Mouse (Mus musculus) embryonic facial prominence, embryonic 13.5 days (tissue): Measurements from ENCODE around the gene 1700001C02Rik. TPM values are rescaled to one million over a fixed set of nuclear protein-coding genes. Genes with fewer than 3 reads are reported as not detected.

Experiments used
- ATAC-seq: fragments of 200-750 bp; cut with Nextera tagmentation; 2 replicates; pipeline ENCODE4 v1.8.0; 2017; ENCODE audit warnings: low read depth; ENCODE audit not compliant: insufficient number of reproducible peaks, insufficient read depth, low FRiP score, low TSS enrichment
- H3K27ac ChIP-seq: fragments of 300-500 bp; sonication (generic); 2 replicates; pipeline ENCODE4 v1.5.1; 2015; ENCODE audit warnings: moderate library complexity, mild to moderate bottlenecking, inconsistent platforms
- H3K27me3 ChIP-seq: fragments of 300-500 bp; sonication (generic); 2 replicates; pipeline ENCODE4 v1.6.1; 2015; ENCODE audit warnings: mild to moderate bottlenecking, inconsistent platforms
- H3K36me3 ChIP-seq: fragments of 300-500 bp; sonication (generic); 2 replicates; pipeline ENCODE4 v1.6.1; 2015; ENCODE audit warnings: mild to moderate bottlenecking, inconsistent platforms
- H3K4me1 ChIP-seq: fragments of 300-500 bp; sonication (generic); 2 replicates; pipeline ENCODE4 v1.6.1; 2015; ENCODE audit warnings: inconsistent platforms
- H3K4me2 ChIP-seq: fragments of 300-500 bp; sonication (generic); 2 replicates; pipeline ENCODE4 v1.6.1; 2015; ENCODE audit warnings: moderate library complexity, mild to moderate bottlenecking, inconsistent platforms
- H3K4me3 ChIP-seq: fragments of 300-500 bp; sonication (generic); 2 replicates; pipeline ENCODE4 v1.5.1; 2015; ENCODE audit warnings: mild to moderate bottlenecking, inconsistent platforms
- H3K9ac ChIP-seq: fragments of 300-500 bp; sonication (generic); 2 replicates; pipeline ENCODE4 v1.6.1; 2015; ENCODE audit warnings: mild to moderate bottlenecking, inconsistent platforms
- H3K9me3 ChIP-seq: fragments of 300-500 bp; sonication (generic); 2 replicates; pipeline ENCODE4 v1.6.1; 2016; ENCODE audit warnings: inconsistent platforms
- WGBS: fragments of 180-500 bp; shearing (Covaris S2); methylation state at CpG from one replicate; pipeline ENCODE4 v1.1.7; 2015; ENCODE audit warnings: mixed read lengths; 5-methylcytosine and 5-hydroxymethylcytosine counted together
- polyA plus RNA-seq: library from polyadenylated mRNA; unstranded; fragments of >200 nt; fragmentation: Nextera tagmentation; extraction: Ambion mirVana; gene quantifications from 2 replicates; pipeline ENCODE4 v1.2.1, GENCODE M21; 2015

Gene 1700001C02Rik
- polyA plus RNA-seq = not detected in 2 replicates

GRCm38 (mm10) chr5:30465861-30466260 is at the start of gene 1700001C02Rik:
1700001C02Rik (plus strand) TSS chr5:30466047.
- peak within 1 kb of the TSS; percentile 27 for H3K4me3 ChIP-seq
- peaks cover 23% of the 10 kb centered on the region for H3K4me1 ChIP-seq
- H3K27me3 ChIP-seq = peaks cover 46% of the 10 kb centered on the region
- H3K27ac ChIP-seq = no peak within 1 kb of the TSS
- no peak for ATAC-seq
- 18% methylated on average over 21 of the region's 21 CpGs for WGBS
- no peaks in the 10 kb centered on the region for H3K36me3 ChIP-seq
- 0 out of 2 replicates have a peak within 1 kb of the TSS, but pooled peaks have one; percentile 27 for H3K9ac ChIP-seq
- no peaks in the 10 kb centered on the region for H3K9me3 ChIP-seq
- peak within 1 kb of the TSS; percentile 58 for H3K4me2 ChIP-seq

GRCm38 (mm10) chr5:30416665-30417064 is 49.2 kb upstream of the 1700001C02Rik start:
- Histone ChIP-seq H3K27me3 (no peaks in the 10 kb centered on the region), H3K9me3 (no peaks in the 10 kb centered on the region), H3K36me3 (no peaks in the 10 kb centered on the region), H3K9ac (no peak overlapping the region), H3K4me3 (no peak overlapping the region), H3K4me2 (no peak overlapping the region), H3K27ac (no peak overlapping the region), H3K4me1 (no peaks in the 10 kb centered on the region)
- ATAC-seq = no peak
- 42% methylated on average over 5 of the region's 5 CpGs for WGBS

- no peak overlapping the region for H3K4me3 ChIP-seq
- no peaks in the 10 kb centered on the region for H3K36me3 ChIP-seq
- peaks cover 8% of the 10 kb centered on the region; the same call in 1 of the 2 replicates for H3K4me1 ChIP-seq
- no peak overlapping the region for H3K27ac ChIP-seq
- ATAC-seq = no peak
- WGBS = 86% methylated on average over 4 of the region's 4 CpGs
- H3K9ac ChIP-seq = no peak overlapping the region
- no peaks in the 10 kb centered on the region for H3K27me3 ChIP-seq
- H3K9me3 ChIP-seq = no peaks in the 10 kb centered on the region
- no peak overlapping the region for H3K4me2 ChIP-seq
Measured at GRCm38 (mm10) chr5:30423121-30423520, 42.7 kb upstream of the 1700001C02Rik start.

- H3K27ac ChIP-seq = no peak overlapping the region
- no peaks in the 10 kb centered on the region for H3K9me3 ChIP-seq
- no peak overlapping the region for H3K9ac ChIP-seq
- H3K4me3 ChIP-seq = no peak overlapping the region
- no peaks in the 10 kb centered on the region for H3K27me3 ChIP-seq
- 18% methylated on average over 8 of the region's 8 CpGs for WGBS
- no peaks in the 10 kb centered on the region for H3K36me3 ChIP-seq
- H3K4me1 ChIP-seq = peaks cover 8% of the 10 kb centered on the region; the same call in 1 of the 2 replicates
- no peak overlapping the region for H3K4me2 ChIP-seq
- no peak for ATAC-seq
Measured at GRCm38 (mm10) chr5:30423572-30424244, 42.1 kb upstream of the 1700001C02Rik start.

GRCm38 (mm10) chr5:30427406-30427805 is 38.4 kb upstream of the 1700001C02Rik start:
- no peak overlapping the region for H3K4me2 ChIP-seq
- H3K4me1 ChIP-seq = peaks cover 8% of the 10 kb centered on the region; the same call in 1 of the 2 replicates
- H3K9ac ChIP-seq = no peak overlapping the region
- H3K9me3 ChIP-seq = no peaks in the 10 kb centered on the region
- H3K27ac ChIP-seq = no peak overlapping the region
- ATAC-seq = no peak
- no peaks in the 10 kb centered on the region for H3K36me3 ChIP-seq
- 67% methylated on average over 6 of the region's 6 CpGs for WGBS
- H3K27me3 ChIP-seq = no peaks in the 10 kb centered on the region
- H3K4me3 ChIP-seq = no peak overlapping the region

- Histone ChIP-seq H3K9me3 (no peaks in the 10 kb centered on the region), H3K4me1 (no peaks in the 10 kb centered on the region), H3K36me3 (no peaks in the 10 kb centered on the region), H3K9ac (no peak overlapping the region), H3K27me3 (no peaks in the 10 kb centered on the region), H3K27ac (no peak overlapping the region), H3K4me3 (no peak overlapping the region), H3K4me2 (no peak overlapping the region)
- 43% methylated on average over 2 of the region's 2 CpGs for WGBS
- ATAC-seq = no peak
Measured at GRCm38 (mm10) chr5:30438931-30439330, 26.9 kb upstream of the 1700001C02Rik start.

GRCm38 (mm10) chr5:30440308-30440906 is 25.4 kb upstream of the 1700001C02Rik start:
- WGBS = 88% methylated on average over 8 of the region's 8 CpGs
- no peak for ATAC-seq

GRCm38 (mm10) chr5:30442196-30442595 is 23.7 kb upstream of the 1700001C02Rik start:
- 63% methylated on average over 5 of the region's 5 CpGs for WGBS
- ATAC-seq = no peak
- Histone ChIP-seq H3K4me3 (no peak overlapping the region), H3K4me2 (no peak overlapping the region), H3K9ac (no peak overlapping the region), H3K36me3 (no peaks in the 10 kb centered on the region), H3K9me3 (no peaks in the 10 kb centered on the region), H3K27me3 (no peaks in the 10 kb centered on the region), H3K4me1 (no peaks in the 10 kb centered on the region), H3K27ac (no peak overlapping the region)

More at GRCm38 (mm10) chr5:30440308-30440906, 25.4 kb upstream of the 1700001C02Rik start:
- H3K4me2 ChIP-seq = no peak overlapping the region
- no peaks in the 10 kb centered on the region for H3K27me3 ChIP-seq
- no peak overlapping the region for H3K27ac ChIP-seq
- H3K4me3 ChIP-seq = no peak overlapping the region
- H3K9ac ChIP-seq = no peak overlapping the region
- no peaks in the 10 kb centered on the region for H3K4me1 ChIP-seq
- no peaks in the 10 kb centered on the region for H3K9me3 ChIP-seq
- no peaks in the 10 kb centered on the region for H3K36me3 ChIP-seq

GRCm38 (mm10) chr5:30444327-30444895 is 21.4 kb upstream of the 1700001C02Rik start:
- no peak overlapping the region for H3K4me2 ChIP-seq
- H3K4me3 ChIP-seq = no peak overlapping the region
- WGBS = 78% methylated on average over 13 of the region's 13 CpGs

GRCm38 (mm10) chr5:30456056-30456455 is 9.8 kb upstream of the 1700001C02Rik start:
- Histone ChIP-seq H3K4me2 (no peak overlapping the region), H3K9ac (no peak overlapping the region), H3K36me3 (no peaks in the 10 kb centered on the region), H3K27ac (no peak overlapping the region), H3K27me3 (peaks cover 8% of the 10 kb centered on the region; the same call in 1 of the 2 replicates), H3K4me1 (peaks cover 11% of the 10 kb centered on the region), H3K9me3 (no peaks in the 10 kb centered on the region), H3K4me3 (no peak overlapping the region)
- WGBS = 60% methylated on average over 6 of the region's 6 CpGs
- no peak for ATAC-seq

More at GRCm38 (mm10) chr5:30444327-30444895, 21.4 kb upstream of the 1700001C02Rik start:
- Histone ChIP-seq H3K4me1 (no peaks in the 10 kb centered on the region), H3K9me3 (no peaks in the 10 kb centered on the region), H3K27ac (no peak overlapping the region), H3K27me3 (no peaks in the 10 kb centered on the region), H3K9ac (no peak overlapping the region), H3K36me3 (no peaks in the 10 kb centered on the region)
- no peak for ATAC-seq

- H3K9ac ChIP-seq = no peak overlapping the region
- H3K9me3 ChIP-seq = no peaks in the 10 kb centered on the region
- peaks cover 27% of the 10 kb centered on the region for H3K27me3 ChIP-seq
- no peak overlapping the region for H3K4me2 ChIP-seq
- no peak overlapping the region for H3K27ac ChIP-seq
- peaks cover 23% of the 10 kb centered on the region for H3K4me1 ChIP-seq
- ATAC-seq = no peak
- no peak overlapping the region for H3K4me3 ChIP-seq
- no peaks in the 10 kb centered on the region for H3K36me3 ChIP-seq
- 49% methylated on average over 4 of the region's 4 CpGs for WGBS
Measured at GRCm38 (mm10) chr5:30460155-30460554, 5.7 kb upstream of the 1700001C02Rik start.
